ENCODE assay signal across 20 mouse cellular contexts in the genomic region with DNA sequence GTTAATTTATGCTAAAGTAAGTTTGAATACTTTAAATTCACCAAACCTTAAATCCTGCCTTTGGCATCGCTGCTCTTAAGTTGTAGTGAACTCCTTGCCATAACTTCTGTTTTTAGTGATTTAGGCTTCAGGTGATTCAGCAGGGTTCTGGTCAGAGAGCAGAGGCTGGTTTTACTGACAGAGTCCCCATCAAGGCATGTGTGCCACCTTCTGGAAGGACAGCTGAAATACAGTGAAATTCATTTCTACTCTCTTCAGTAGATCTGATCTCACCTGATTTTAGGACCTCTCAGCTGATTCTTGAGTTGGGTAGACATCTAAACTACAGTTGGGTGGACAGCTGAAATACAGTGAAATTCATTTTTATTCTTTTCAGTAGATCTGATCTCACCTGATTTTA.
DNase-seq lines count a peak whose midpoint lies in the region; ATAC-seq and TF ChIP-seq lines count a peak whose summit lies in the region.
"Had no signal": no experiment of that assay in that cellular context is flagged by ENCODE, and none has a peak within 500 bp of the region (broad histone marks: within the 10 kb centered on the region; RNA-seq: fewer than 3 reads in every experiment).

No protein-coding gene starts in this region.

- H3K4me2 ChIP-seq in intestine, postnatal 0 days (replicated peaks; ENCODE audit: low read depth): no peak overlapping the region
- no peak overlapping the region for H3K4me2 ChIP-seq in intestine, embryonic 16.5 days (ENCODE audit: low read depth, low read length)
- no peak overlapping the region for H3K4me2 ChIP-seq in lung, embryonic 14.5 days
- H3K4me2 ChIP-seq: embryonic facial prominence, embryonic 15.5 days; forebrain, embryonic 12.5 days; kidney, embryonic 15.5 days; limb, embryonic 12.5 days; midbrain, embryonic 13.5 days had no signal

- no peaks in the 10 kb centered on the region for H3K9me3 ChIP-seq in intestine, postnatal 0 days (ENCODE audit: control insufficient read depth)
- H3K9me3 ChIP-seq in intestine, embryonic 16.5 days (ENCODE audit: control insufficient read depth, low read length): no peaks in the 10 kb centered on the region
- H3K9me3 ChIP-seq in lung, embryonic 14.5 days (ENCODE audit: low read depth, low read length): no peaks in the 10 kb centered on the region
- H3K9me3 ChIP-seq: embryonic facial prominence, embryonic 15.5 days; forebrain, embryonic 12.5 days; kidney, embryonic 15.5 days; limb, embryonic 12.5 days; midbrain, embryonic 13.5 days had no signal

- no peaks in the 10 kb centered on the region for H3K4me1 ChIP-seq in intestine, postnatal 0 days (replicated peaks; ENCODE audit: control insufficient read depth, insufficient read depth, low read length)
- H3K4me1 ChIP-seq in intestine, embryonic 16.5 days (ENCODE audit: control insufficient read depth, insufficient read depth, low read length): no peaks in the 10 kb centered on the region
- H3K4me1 ChIP-seq in lung, embryonic 14.5 days (ENCODE audit: insufficient read depth): no peaks in the 10 kb centered on the region
- H3K4me1 ChIP-seq: embryonic facial prominence, embryonic 15.5 days; forebrain, embryonic 12.5 days; kidney, embryonic 15.5 days; limb, embryonic 12.5 days; midbrain, embryonic 13.5 days had no signal

- H3K36me3 ChIP-seq in intestine, postnatal 0 days (ENCODE audit: control insufficient read depth, insufficient read depth): no peaks in the 10 kb centered on the region
- no peaks in the 10 kb centered on the region for H3K36me3 ChIP-seq in intestine, embryonic 16.5 days (ENCODE audit: control insufficient read depth, insufficient read depth, low read length)
- no peaks in the 10 kb centered on the region for H3K36me3 ChIP-seq in lung, embryonic 14.5 days (ENCODE audit: insufficient read depth)
- H3K36me3 ChIP-seq: embryonic facial prominence, embryonic 15.5 days; forebrain, embryonic 12.5 days; kidney, embryonic 15.5 days; limb, embryonic 12.5 days; midbrain, embryonic 13.5 days had no signal

- WGBS in intestine, postnatal 0 days: 59% methylated on average over 1 of the region's 1 CpGs
- 60% methylated on average over 1 of the region's 1 CpGs for WGBS in intestine, embryonic 16.5 days
- 59% methylated on average over 1 of the region's 1 CpGs for WGBS in lung, embryonic 14.5 days

- H3K9ac ChIP-seq in intestine, postnatal 0 days (ENCODE audit: low read depth, low read length): no peak overlapping the region
- H3K9ac ChIP-seq in intestine, embryonic 16.5 days (ENCODE audit: low read depth, low read length): no peak overlapping the region
- no peak overlapping the region for H3K9ac ChIP-seq in lung, embryonic 14.5 days
- H3K9ac ChIP-seq: embryonic facial prominence, embryonic 15.5 days; forebrain, embryonic 12.5 days; kidney, embryonic 15.5 days; limb, embryonic 12.5 days; liver, embryonic 14.5 days; midbrain, embryonic 13.5 days had no signal

- DNase-seq in embryo, embryonic 10 days (ENCODE audit: low spot score): peak; percentile 13
- no peak for DNase-seq in embryo, embryonic 9.5 days (ENCODE audit: extremely low spot score)
- no peak for DNase-seq in lung, embryonic 14.5 days
- DNase-seq in lung, adult 18-20 months: no peak
- peak; percentile 24 for DNase-seq in brain, adult 2 months (ENCODE audit: low read depth, low spot score)
- no peak for DNase-seq in thymus, postnatal 4 days
- DNase-seq: adrenal gland, postnatal 10 days; B cell, adult 2 months; cerebellum, postnatal 36 days; thymus, postnatal 36 days had no signal

- no peak overlapping the region for H3K4me3 ChIP-seq in intestine, postnatal 0 days (ENCODE audit: low read depth, low read length)
- H3K4me3 ChIP-seq in intestine, embryonic 16.5 days (ENCODE audit: low read length): no peak overlapping the region
- no peak overlapping the region for H3K4me3 ChIP-seq in lung, embryonic 14.5 days (ENCODE audit: low read depth, low read length)
- H3K4me3 ChIP-seq: embryonic facial prominence, embryonic 15.5 days; forebrain, embryonic 12.5 days; kidney, embryonic 15.5 days; limb, embryonic 12.5 days; midbrain, embryonic 13.5 days had no signal

- no peak overlapping the region for H3K27ac ChIP-seq in intestine, postnatal 0 days (ENCODE audit: low read depth, low read length)
- H3K27ac ChIP-seq in intestine, embryonic 16.5 days (ENCODE audit: low read length): no peak overlapping the region
- no peak overlapping the region for H3K27ac ChIP-seq in lung, embryonic 14.5 days (ENCODE audit: low read depth)
- H3K27ac ChIP-seq: embryonic facial prominence, embryonic 15.5 days; forebrain, embryonic 12.5 days; hindbrain, postnatal 0 days; kidney, embryonic 15.5 days; limb, embryonic 12.5 days; liver, embryonic 14.5 days; macrophage; midbrain, embryonic 13.5 days had no signal

- ATAC-seq in intestine, postnatal 0 days: no peak
- no peak for ATAC-seq in intestine, embryonic 16.5 days
- no peak for ATAC-seq in lung, embryonic 14.5 days (ENCODE audit: insufficient read depth)
- ATAC-seq: hindbrain, postnatal 0 days; midbrain, embryonic 13.5 days had no signal

- peak; percentile 55 for TF ChIP-seq CTCF in intestine, postnatal 0 days (IDR thresholded peaks at IDR 0.05; ENCODE audit: low read depth)
- TF ChIP-seq CTCF in lung, embryonic 14.5 days (IDR thresholded peaks at IDR 0.05; ENCODE audit: low read depth): peak; percentile 23

- H3K27me3 ChIP-seq in intestine, postnatal 0 days (replicated peaks; ENCODE audit: control insufficient read depth, insufficient read depth, low read length): no peaks in the 10 kb centered on the region
- no peaks in the 10 kb centered on the region for H3K27me3 ChIP-seq in intestine, embryonic 16.5 days (replicated peaks; ENCODE audit: control insufficient read depth, insufficient read depth, low read length)
- H3K27me3 ChIP-seq in lung, embryonic 14.5 days (ENCODE audit: insufficient read depth, low read length): no peaks in the 10 kb centered on the region
- H3K27me3 ChIP-seq: embryonic facial prominence, embryonic 15.5 days; forebrain, embryonic 12.5 days; kidney, embryonic 15.5 days; limb, embryonic 12.5 days; midbrain, embryonic 13.5 days had no signal

Comparison
In these comparisons a context has a peak if more than half of its experiments do, and no peak if none do; other contexts are left out.
1. DNase-seq: peak in embryo, embryonic 10 days (single experiment) and brain, adult 2 months (single experiment); none in embryo, embryonic 9.5 days (single experiment), lung, embryonic 14.5 days (single experiment), lung, adult 18-20 months (0 of 2) and thymus, postnatal 4 days (single experiment).